Mouse (Mus musculus): ENCODE data around the gene Eng.

Gene Eng

DNA sequence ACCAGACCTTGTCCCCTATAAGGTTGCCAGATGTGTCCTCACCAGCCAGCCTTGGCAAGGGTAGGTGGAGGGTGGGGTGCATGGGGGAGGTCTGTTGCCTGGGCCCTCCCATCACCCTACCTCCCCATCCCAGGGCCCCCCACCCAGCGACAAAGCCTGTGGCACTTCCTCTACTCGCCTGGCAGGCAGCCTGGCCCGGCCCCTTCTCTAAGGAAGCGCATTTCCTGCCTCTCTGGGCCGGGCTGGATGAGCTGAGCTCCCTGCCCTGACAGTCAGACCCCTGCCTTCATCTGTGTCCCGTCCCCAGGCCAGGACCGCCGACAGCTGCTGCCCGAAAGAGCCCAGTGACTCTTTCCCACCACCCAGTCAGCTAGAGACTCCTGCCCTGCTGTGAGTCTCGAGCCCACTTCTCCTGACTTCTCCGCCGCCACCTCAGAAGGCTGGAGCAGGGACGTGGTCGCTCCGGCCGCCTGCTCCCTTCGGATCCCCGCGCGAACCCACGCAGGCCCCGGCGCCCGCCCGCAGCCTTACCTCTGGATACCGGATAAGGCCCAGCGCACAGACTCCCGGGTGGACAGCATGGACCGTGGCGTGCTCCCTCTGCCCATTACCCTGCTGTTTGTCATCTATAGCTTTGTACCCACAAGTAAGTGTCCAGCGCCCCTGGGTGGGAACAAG is at the start of gene Eng:
Gene Eng (plus strand): TSS at position 217 of the 678 bp plus-strand sequence.
- peak; percentile 86 to 91 for DNase-seq

DNA sequence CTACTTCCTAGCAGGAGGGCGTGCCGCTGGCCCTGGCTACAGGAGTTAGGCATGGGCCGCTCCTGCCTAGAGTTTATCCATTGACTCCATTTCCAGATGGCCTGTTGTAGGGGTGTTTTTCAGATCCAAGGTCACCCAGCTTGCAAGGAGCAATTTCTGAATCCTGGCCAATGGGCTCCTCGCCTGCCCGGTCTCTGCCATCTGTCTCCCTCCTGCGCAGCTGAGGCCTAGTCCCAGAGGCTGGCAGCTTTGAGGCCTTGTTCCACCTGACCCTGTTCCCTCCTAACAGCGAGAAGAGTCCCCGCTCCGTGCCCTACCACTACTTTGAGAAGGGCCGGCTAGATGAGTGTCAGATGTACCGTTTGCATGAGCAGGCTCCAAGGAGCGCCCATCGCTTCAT is 49.7 kb upstream of the Eng start:
- no peak for DNase-seq

DNA sequence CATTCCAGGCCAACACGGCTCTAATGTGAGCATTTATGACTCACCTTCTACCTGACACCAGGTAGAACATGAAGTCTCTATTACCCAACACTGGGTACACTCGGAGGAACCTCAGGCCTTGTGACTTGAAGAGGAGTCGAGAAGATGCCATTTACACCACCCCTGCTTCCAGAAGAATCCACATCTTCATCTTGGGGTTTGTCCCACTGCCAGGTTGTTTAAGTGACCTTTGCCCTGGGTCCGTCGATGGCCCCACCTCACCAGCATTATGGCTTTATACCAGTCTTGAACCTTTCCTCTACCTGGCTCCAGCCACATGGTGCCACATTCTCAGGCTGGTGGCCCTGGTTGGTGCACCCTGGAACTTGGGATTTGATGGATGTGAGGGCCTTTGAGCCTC is 49.1 kb upstream of the Eng start:
- DNase-seq, result peak in 1 of 2 experiments; percentile 13

DNA sequence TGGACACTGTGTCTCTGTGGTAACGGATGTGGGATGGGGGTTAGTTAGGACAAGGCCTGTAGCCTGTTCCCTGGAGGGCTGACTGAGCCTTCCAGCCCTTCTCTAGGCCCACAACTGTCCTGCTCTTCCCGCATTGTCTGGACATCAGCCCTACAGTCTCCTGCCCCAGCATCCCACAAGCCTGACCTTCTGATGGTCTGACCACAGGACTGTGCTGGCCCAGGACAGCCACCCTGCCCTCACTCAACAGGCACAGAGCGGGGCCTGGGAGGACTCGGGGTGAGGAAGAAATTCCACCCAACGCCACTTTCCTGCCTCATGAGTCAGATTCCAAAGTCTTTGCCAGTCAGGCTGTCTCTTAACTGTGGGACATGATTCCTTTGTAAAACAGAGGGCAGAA is 48.7 kb upstream of the Eng start:
- no peak for DNase-seq

DNA sequence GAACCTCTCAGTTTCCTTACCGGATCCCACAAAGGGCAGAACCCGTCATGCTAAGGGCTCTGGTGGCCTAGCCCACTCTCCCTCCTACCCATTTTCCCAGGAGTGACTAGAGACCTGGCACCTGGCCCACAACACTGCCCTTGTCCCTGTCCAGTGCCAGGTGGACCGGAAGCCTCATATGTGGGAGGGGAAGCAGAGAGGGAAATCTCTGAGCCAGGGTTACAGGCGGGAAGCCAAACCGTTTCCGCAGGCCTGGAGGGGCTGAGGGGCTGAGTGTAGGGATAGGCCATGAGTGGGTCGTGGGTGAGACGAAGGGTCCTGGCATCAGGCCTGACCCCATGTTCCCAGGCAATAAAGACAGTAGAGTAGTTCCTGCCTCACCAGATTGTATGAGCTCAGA is 47.9 kb upstream of the Eng start:
- peak in 1 of 2 experiments; percentile 30 for DNase-seq

DNA sequence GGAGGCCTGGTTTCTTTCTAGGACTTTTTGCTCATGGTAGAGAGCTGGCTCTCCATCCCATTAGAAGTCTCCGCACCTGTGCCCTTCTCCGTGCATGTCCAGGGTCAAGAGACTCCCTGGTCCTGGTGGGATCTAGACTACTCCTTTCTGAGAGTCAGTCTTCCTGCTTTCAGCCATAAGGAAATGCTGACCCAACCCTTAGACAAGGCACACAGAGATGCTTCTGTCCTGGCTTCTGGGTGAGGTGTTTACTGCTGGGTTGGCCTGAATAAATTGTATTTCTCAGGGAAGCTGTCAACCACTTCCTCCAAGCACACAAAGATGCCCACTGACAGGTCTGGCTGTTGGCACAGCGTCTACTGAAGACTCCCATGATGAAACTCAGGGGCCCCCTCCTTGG is 47.0 kb upstream of the Eng start, which contains the start of gene St6galnac6:
Gene St6galnac6 (plus strand): TSS at position 301 of the 400 bp plus-strand sequence.
- DNase-seq, result no peak

DNA sequence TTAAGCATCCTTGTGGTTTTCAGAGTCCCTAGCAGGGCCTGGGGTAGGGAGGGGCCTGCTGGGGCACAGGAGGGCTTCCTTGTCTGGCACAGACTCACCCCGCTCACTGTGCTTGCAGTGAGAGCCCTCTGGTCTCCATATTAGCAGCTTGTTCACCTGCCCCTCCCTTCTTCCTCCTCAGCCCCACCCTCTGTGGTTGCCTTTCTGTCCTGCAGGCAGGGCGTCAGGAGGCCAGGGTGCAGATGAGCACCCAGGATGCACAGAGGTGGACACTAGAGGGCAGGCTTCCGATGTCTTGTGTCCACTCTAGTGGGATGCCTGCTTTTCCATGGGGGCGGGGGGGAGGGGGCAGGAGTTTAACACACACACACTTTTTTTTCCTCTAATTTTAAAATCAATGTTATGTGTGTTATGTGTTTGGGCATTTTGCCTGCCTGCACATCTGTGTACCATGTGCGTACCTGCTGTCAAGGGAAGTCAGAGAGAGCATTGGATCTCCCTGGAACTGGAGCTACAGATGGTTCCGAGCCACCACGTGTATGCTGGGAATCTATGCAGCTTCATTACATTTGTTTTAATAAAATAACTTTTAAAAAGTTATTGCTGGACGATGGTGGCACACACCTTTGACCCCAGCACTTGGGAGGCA is 44.9 kb upstream of the Eng start:
- peak; percentile 59 to 72 for DNase-seq

DNA sequence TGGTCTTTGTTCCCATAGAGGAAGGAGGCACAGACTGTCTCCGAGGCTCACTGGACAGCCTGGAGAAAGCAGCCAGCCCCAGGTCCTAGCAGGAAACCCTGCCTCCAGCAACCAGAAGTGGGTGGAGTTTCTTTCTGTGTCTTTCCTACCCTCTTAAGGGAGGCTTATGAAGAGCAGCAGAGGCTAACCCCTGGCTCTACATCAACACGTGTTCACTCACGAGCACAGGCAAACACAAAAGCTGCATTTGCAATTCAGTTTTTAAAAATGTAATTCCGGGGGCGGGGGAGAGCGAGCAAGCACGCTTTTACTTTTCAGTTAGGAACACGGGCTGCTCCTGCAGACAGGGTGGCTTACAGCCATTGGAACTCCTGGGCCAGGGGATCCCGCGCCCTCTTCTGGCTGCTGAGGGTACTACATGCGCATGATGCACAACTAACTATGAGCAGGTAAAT is 43.8 kb upstream of the Eng start:
- peak; percentile 87 to 88 for DNase-seq

DNA sequence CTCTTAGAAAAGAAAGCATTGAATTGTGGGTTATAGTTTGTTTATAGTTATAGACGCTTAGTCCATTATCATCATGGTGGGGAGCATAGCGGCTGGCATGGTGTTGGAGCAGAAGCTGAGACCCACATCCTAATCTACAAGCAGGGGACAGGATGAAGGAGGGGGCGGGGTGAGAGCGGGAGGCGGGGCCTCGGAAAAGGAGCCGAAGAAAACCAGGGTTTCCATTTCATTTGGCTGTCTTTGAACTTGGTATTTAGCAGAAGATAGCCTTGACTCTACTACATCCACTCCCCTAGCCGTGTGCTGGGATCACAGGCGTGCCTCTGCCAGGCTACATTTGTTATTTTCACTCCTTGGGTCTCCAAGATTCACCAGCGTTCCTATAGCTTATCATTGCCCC is 41.8 kb upstream of the Eng start:
- no peak for DNase-seq

DNA sequence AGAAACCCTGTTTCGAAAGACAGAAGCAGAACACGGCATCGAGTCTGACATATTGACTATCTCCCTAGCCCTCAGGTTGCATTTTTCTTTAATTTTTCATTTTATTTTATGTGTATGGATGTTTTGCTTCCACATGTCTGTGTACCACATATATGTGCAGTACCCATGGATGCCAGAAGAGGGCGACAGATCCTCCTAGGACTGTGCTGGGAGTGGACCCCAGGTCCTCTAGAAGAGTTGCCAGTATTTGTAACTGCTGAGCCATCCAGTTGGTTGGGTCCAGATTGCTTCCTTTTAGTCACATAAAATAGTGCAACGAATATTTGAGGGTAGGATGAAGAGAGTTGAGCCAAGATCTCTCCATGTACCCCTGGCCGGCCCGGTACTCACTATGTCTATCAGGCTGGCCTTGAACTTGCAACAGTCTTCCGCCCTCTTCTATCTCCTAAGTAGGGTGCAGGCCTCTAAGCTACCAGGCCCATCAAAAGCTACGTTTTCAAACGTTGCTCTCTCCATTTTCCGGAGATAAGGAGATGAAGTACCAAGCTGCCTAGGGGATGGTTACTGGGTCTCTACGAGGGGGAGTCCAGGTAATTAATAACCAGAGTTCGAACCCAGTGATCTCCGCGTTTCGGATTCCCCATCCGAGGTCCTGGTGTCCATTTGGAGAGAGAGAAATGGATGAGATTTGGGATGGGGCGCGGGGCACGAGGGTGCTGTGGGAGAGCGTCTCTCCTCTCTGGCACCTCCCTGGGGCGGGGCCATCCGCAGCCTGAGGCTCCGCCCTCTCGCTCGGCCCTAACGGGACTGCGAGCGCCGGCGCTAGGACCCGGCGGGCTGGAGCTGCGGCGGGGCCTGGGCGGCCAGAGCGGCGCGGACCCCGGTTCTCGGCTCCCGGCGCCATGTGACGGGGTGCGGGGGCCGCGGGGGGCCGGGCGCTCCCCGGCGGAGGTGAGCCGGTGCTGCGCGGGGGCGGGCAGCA is 39.9 kb upstream of the Eng start:
- DNase-seq, result peak; percentile 86 to 89

DNA sequence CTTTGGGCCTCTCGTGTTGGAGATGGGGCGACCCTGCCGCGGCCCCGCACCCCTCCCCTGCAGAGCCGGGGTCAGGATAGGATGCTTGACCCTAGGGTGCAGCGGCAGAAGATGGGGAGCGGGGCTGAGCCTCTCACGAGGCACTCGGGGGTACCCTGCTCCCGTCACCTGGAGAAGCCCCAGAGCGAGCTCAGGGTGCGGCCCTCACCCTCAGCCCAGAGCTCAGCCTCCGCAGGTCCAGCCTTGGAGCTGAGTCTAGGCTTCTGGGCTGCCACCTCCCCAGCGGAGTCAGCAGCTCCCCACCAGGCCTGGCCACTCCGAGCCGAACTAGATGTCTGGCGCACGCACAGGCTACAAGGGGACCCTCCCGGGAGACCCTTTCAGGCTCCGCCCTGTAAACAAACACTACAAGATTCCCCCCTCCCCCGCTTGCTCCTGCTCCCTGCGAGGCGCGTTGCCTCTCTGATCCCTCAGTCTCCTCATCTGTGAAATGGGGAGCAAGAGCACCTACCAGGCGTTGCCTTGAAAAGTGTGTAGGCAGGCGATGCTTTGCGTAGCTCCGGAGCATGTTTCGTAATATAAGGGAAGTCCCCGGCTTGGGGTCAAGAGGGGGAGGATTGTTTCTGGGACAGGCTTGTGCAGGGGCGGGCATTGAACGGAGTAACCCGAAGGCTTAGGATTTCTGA is 39.0 kb upstream of the Eng start:
- peak; percentile 79 to 81 for DNase-seq

DNA sequence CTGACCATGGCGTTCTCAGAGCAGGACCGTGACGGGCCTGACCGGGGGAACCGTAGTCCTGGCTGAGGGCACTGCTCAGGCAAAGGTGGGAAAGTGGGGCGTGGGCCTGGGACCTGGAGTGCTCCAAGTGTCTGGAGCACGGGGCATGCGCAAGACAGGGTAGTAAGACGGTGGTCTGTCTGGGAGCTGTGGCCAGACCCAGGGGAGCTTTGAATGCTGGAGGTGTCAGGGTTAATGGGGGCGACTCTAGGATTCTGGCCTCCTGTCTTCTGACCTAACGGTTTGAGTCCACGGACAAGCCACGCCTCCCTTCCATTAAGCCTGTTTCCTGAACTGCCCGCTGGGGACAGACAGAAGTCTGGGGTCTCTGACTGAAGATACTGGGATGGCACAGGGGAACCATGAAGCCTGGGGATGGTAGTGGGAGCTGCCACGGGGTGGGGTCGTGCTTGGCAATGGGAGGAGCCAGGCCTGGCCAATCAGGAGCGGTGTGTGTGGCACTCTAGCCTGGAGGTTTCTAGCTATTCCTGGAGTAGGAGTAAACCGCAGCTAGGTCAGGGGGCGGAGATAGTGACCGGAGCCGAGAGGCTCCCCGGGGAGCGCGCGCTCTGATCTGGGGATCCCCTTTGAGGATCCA is 38.1 kb upstream of the Eng start:
- DNase-seq, result peak; percentile 81 to 82

DNA sequence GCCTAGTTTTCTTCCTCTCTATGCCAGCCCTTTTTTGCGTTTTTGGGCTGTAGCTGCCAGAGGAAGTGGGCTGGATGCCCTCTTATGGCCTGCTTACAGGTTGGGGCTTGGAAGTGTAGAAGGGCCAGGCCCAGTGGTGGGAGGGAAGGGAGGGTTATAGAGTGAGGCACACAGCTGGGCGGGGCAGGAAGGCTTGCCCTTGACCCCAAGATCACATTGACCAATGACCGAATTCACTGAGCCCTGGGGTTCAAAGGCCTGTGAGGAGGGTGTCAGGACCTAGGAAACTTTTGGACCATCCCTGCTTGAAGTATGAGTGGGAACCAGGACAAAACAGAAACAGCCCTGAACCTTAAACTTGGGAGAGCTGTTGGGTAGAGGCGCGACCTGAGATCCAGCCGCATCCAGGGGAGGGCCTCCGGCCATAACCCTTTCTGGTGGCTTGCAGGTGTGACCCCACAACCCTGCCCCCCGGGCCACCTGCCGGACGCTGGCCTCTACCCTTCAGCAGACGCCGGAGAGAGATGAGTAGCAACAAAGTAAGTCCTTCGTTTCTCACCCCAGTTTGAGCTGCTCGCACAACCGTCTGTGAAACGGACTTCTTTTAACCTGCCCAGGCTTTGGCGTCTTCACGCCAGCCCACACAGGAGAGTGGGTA is 37.5 kb upstream of the Eng start:
- DNase-seq, result no peak

DNA sequence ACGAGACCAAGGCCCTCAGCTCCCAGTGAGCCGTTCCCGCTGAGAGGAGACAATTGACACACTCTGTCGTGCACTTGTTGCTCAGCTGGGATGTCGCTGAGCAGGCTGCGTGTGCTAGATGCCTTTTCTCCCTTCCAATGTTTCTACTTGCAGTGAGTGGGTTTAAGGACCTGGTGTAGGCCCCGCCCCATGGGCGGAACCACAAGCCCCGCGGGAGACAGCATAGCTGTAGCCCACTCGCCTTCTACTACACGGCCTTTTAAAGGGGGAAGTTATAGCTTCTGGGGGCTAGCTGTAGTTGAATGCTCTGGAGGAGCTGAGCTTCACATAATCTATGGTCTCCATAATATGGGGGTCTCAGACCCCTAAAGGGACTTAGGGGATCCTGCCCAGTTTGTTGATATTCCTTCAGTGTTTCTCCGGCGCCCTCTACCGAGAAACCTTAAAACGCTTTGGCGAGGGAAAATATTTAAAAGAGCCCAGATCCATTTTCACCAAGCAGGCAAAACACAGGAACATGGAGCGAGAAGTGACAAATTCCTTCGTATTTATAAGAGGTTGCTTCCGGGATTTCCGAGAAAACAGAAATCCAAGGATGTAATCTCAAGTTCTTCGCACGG is 35.7 kb upstream of the Eng start:
- DNase-seq, result peak; percentile 66 to 69

DNA sequence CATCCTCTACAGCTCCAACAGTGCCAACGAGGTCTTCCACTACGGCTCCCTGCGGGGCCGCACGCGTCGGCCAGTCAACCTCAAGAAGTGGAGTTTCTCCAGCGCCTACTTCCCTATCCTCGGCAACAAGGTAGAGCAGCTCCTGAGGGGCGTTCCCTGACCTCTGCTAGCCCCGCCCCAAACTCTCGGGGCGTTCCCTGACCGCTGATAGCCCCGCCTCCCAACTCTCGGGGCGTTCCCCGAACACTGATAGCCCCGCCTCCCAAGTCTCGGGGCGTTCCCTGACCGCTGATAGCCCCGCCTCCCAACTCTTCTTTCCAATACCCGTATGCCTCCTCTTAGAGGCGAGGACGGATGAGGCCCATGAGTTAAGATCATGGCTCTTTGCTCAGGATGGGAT is 34.1 kb upstream of the Eng start:
- no peak for DNase-seq

DNA sequence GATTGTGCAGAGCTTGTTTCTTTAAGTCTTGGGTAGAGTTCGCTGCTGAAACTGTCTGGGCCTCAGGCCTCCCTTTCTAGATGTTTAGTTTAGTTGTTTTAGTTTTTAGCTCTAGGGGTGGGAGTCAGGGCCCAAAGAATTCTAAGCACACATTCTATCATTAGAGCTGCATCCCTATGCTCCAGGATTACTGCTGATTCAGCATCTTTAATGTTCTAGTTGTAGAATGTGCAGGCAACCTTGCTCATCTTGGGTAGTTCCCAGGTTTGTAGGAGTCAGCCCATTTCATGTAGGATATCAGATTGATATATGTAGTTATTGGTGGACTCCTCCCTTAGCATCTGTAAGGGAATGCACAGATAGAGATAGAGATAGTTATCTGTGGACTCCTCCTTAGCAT is 29.3 kb upstream of the Eng start:
- DNase-seq, result no peak

DNA sequence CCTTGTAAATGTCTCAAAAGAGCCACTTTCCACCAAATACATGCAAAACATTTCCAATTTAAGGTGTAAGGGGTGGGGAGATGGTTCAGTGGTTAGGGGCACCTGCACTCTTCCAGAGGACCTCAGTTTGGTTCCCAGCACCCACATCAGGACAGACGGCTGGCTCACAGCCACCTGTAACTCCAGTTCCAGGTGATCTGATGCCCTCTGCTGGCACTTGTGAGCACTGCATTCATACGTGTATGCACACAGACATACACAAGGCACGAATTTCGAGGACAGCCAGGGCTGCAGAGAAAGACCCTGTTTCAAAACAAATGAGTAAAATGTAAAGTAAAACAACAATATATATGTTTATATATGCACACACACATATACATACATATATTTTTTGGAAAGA is 28.8 kb upstream of the Eng start:
- no peak for DNase-seq

DNA sequence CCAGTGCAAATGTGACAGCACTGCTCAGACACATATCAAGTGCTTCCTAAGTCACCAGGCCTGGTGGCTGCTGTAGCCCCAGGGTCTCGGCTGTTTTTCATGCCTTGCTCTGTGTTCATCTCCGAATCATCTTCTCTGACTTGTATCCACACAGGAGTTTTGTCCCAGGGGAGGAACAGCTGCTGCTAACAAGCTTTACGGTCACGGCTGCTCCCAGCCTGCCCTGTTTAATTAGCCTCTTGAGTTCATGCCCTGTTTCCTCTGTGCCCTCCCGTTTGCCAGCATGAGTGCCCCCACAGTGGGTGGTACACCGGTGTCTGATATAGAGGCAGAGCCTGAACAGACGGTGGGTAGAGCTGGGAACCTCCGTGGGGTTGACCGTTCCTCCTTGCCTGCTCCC is 28.3 kb upstream of the Eng start:
- DNase-seq, result no peak

DNA sequence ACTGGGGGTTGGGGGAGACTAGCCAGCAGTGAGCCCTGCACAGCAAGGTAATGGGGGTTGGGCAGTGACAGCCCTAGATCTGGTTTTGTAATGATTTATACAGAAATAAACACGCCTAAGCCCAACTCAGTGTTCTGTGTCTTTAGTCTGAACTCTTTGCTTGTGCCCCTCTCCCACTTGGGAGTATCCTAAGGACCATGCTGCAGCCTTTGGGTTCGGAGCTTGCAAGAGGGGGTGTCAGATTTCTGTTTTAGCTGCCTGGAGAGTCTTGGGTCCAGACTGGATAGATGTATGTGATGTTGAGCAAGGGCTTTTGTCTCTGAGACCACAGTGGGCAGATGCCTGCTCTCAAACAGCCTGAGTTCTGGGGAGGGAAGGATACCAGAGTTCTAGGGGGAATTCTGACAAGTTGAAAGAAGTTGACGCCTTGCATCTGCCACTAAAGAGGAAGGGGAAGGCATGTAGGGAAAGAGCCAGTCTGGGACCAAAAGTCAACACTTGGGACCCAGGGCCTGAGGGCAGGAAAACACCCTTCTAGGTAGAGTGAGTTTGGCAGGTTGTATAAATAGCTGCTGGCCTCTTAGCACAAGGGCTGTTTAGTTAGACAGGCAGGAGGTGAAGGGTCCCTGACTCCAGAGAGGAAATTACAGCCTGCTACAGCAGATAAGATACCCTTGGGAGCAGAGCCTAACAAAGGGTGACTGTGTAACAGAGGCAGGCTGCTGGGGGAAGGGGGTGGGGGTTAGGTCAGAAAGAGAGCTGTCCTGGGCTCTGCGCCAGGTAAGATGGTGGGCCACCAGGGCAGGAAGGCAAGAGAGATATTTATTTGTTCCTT is 25.5 kb upstream of the Eng start:
- peak; percentile 53 to 67 for DNase-seq

DNA sequence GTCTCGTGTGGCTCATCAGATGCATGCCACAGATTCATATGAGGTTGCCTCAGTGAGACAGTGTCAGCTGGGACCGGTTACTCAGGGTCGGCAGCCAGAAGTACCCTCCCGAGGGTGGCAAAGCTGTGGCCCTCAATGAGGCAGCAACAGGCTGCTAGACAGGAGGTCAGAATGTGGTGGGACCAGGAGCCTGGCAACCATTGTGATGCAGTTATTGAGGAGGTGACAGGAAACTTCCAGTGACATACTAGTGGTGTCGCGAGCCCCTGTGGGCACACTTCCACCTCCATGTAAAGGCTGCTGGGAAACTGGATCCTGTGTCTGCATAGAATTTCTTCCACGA is 24.9 kb upstream of the Eng start, which contains the start of gene Ak1:
Gene Ak1 (plus strand): TSS at position 242 of the 343 bp plus-strand sequence.
- DNase-seq, result no peak
